Mouse (Mus musculus) kidney, postnatal 36 days (tissue): Measurements from ENCODE around the gene Il18rap.
"Not testable (repeated sequence)": the region's sequence is repeated elsewhere in the genome, so short reads cannot be mapped to it uniquely, and the experiment has no call there.

Experiments
- DNase-seq, 2 experiments: peaks; one replicate each; pipeline ENCODE4 v3.0.0; 2021 to 2022; ENCODE audit warnings: mixed read lengths in 2 of 2

Gene Il18rap

GRCm38 (mm10) chr1:40546645-40547044 is 31.5 kb downstream of the Il18rap start:
- no peak for DNase-seq

- DNase-seq = no peak
These were observed 32.0 kb downstream of the Il18rap start for GRCm38 (mm10) chr1:40547064-40547572.

GRCm38 (mm10) chr1:40547762-40548161 is 32.6 kb downstream of the Il18rap start:
- no peak for DNase-seq

GRCm38 (mm10) chr1:40569374-40569773 is 54.2 kb downstream of the Il18rap start:
- DNase-seq = no peak

GRCm38 (mm10) chr1:40579784-40580183 is 64.6 kb downstream of the Il18rap start, which contains the start of gene Slc9a4:
Slc9a4 (plus strand) TSS chr1:40580081.
- DNase-seq = peak; percentile 44 to 67

GRCm38 (mm10) chr1:40580269-40580668 is 65.1 kb downstream of the Il18rap start:
- DNase-seq = no peak

GRCm38 (mm10) chr1:40586776-40587175 is 71.6 kb downstream of the Il18rap start:
- no peak for DNase-seq

GRCm38 (mm10) chr1:40590931-40591330 is 75.8 kb downstream of the Il18rap start:
- DNase-seq = no peak

- no peak for DNase-seq
These were observed 82.7 kb downstream of the Il18rap start for GRCm38 (mm10) chr1:40597822-40598221.

- not testable (repeated sequence) for DNase-seq
These were observed 84.5 kb downstream of the Il18rap start for GRCm38 (mm10) chr1:40599661-40600060.

GRCm38 (mm10) chr1:40600394-40601327 is 85.5 kb downstream of the Il18rap start:
- peak in 1 of 2 experiments; percentile 40 for DNase-seq
